In genomic region chr2:17715149-17715767, GRCm38 (mm10) we compare ENCODE assay signal across 21 mouse cellular contexts. TPM values are rescaled to one million over a fixed set of nuclear protein-coding genes. Genes with fewer than 3 reads are reported as not detected.
DNase-seq lines count a peak whose midpoint lies in the region; ATAC-seq lines count a peak whose summit lies in the region.
"Had no signal": no experiment of that assay in that cellular context is flagged by ENCODE, and none has a peak within 500 bp of the region (broad histone marks: within the 10 kb centered on the region; RNA-seq: fewer than 3 reads in every experiment).

No protein-coding gene starts in this region.

- DNase-seq in frontal cortex, adult 2 months (ENCODE audit: extremely low spot score in 1 of 2, low spot score in 1 of 2): peak; percentile 20 to 45
- no peak for DNase-seq in frontal cortex, postnatal 10 days (ENCODE audit: low spot score in 2 of 2)
- no peak for DNase-seq in midbrain, embryonic 14.5 days
- peak; percentile 86 for DNase-seq in lung, postnatal 25 days (ENCODE audit: low spot score)
- no peak for DNase-seq in adrenal gland, adult 8-10 months
- DNase-seq in kidney, postnatal 36 days: no peak
- DNase-seq: adrenal gland, postnatal 14 days; cerebellum, adult 18-20 months; gastrocnemius, postnatal 14 days; heart, postnatal 10 days had no signal

- no peaks in the 10 kb centered on the region for H3K36me3 ChIP-seq in midbrain, embryonic 13.5 days
- H3K36me3 ChIP-seq in midbrain, embryonic 14.5 days (ENCODE audit: control insufficient read depth, insufficient read depth, low read length): no peaks in the 10 kb centered on the region
- H3K36me3 ChIP-seq in limb, embryonic 12.5 days: no peaks in the 10 kb centered on the region
- H3K36me3 ChIP-seq: forebrain, embryonic 15.5 days; heart, embryonic 10.5 days; hindbrain, embryonic 12.5 days; kidney, embryonic 15.5 days; liver, embryonic 15.5 days; neural tube, embryonic 13.5 days had no signal

- WGBS in midbrain, embryonic 13.5 days: 80% methylated on average over 9 of the region's 9 CpGs
- 87% methylated on average over 9 of the region's 9 CpGs for WGBS in midbrain, embryonic 14.5 days
- 48% methylated on average over 9 of the region's 9 CpGs for WGBS in limb, embryonic 12.5 days

- H3K27me3 ChIP-seq in midbrain, embryonic 13.5 days: no peaks in the 10 kb centered on the region
- no peaks in the 10 kb centered on the region for H3K27me3 ChIP-seq in midbrain, embryonic 14.5 days (ENCODE audit: control insufficient read depth, insufficient read depth, low read length)
- no peaks in the 10 kb centered on the region for H3K27me3 ChIP-seq in limb, embryonic 12.5 days
- H3K27me3 ChIP-seq: CH12.LX; forebrain, embryonic 15.5 days; hindbrain, embryonic 12.5 days; kidney, embryonic 15.5 days; liver, embryonic 15.5 days; neural tube, embryonic 13.5 days had no signal

- H3K9me3 ChIP-seq in midbrain, embryonic 13.5 days: peaks cover 4% of the 10 kb centered on the region; the same call in 1 of the 2 replicates
- peaks cover 6% of the 10 kb centered on the region; the same call in 1 of the 2 replicates for H3K9me3 ChIP-seq in midbrain, embryonic 14.5 days (ENCODE audit: control insufficient read depth, low read length)
- H3K9me3 ChIP-seq in limb, embryonic 12.5 days: peaks cover 5% of the 10 kb centered on the region; the same call in 1 of the 2 replicates
- H3K9me3 ChIP-seq: forebrain, embryonic 15.5 days; heart, embryonic 10.5 days; hindbrain, embryonic 12.5 days; kidney, embryonic 15.5 days; liver, embryonic 15.5 days; neural tube, embryonic 13.5 days had no signal

- H3K27ac ChIP-seq in midbrain, embryonic 13.5 days: no peak overlapping the region
- H3K27ac ChIP-seq in midbrain, embryonic 14.5 days (replicated peaks; ENCODE audit: low read depth, low read length): no peak overlapping the region
- H3K27ac ChIP-seq in limb, embryonic 12.5 days: no peak overlapping the region
- H3K27ac ChIP-seq: forebrain, embryonic 15.5 days; heart, embryonic 10.5 days; hindbrain, embryonic 12.5 days; kidney, embryonic 15.5 days; liver, embryonic 15.5 days; neural tube, embryonic 13.5 days had no signal

- H3K4me1 ChIP-seq in midbrain, embryonic 13.5 days (replicated peaks): no peaks in the 10 kb centered on the region
- no peaks in the 10 kb centered on the region for H3K4me1 ChIP-seq in midbrain, embryonic 14.5 days (ENCODE audit: control insufficient read depth, insufficient read depth, low read length)
- 0 out of 2 replicates have a peak, but pooled peaks cover 3% of the 10 kb centered on the region for H3K4me1 ChIP-seq in limb, embryonic 12.5 days (replicated peaks)
- H3K4me1 ChIP-seq: forebrain, embryonic 15.5 days; hindbrain, embryonic 12.5 days; kidney, embryonic 15.5 days; liver, embryonic 15.5 days had no signal

- no peak overlapping the region for H3K4me2 ChIP-seq in midbrain, embryonic 13.5 days (replicated peaks)
- H3K4me2 ChIP-seq in midbrain, embryonic 14.5 days (ENCODE audit: low read length): no peak overlapping the region
- H3K4me2 ChIP-seq in limb, embryonic 12.5 days: no peak overlapping the region
- H3K4me2 ChIP-seq: forebrain, embryonic 15.5 days; hindbrain, embryonic 12.5 days; kidney, embryonic 15.5 days; liver, embryonic 15.5 days; neural tube, embryonic 13.5 days had no signal

- peak; percentile 48; the same call in 1 of the 2 replicates for ATAC-seq in midbrain, embryonic 13.5 days
- no peak for ATAC-seq in midbrain, embryonic 14.5 days (ENCODE audit: low FRiP score, low TSS enrichment)
- ATAC-seq in limb, embryonic 12.5 days (ENCODE audit: insufficient number of reproducible peaks, insufficient read depth, low FRiP score, low TSS enrichment, low read depth): peak; percentile 47; the same call in 1 of the 2 replicates
- ATAC-seq: inflammation-experienced regulatory T-cells, adult 6 months had no signal

- H3K4me3 ChIP-seq in midbrain, embryonic 13.5 days (replicated peaks): no peak overlapping the region
- no peak overlapping the region for H3K4me3 ChIP-seq in midbrain, embryonic 14.5 days (replicated peaks; ENCODE audit: low read depth, low read length)
- H3K4me3 ChIP-seq in limb, embryonic 12.5 days (replicated peaks): no peak overlapping the region
- H3K4me3 ChIP-seq: erythroblast, embryonic 14.5 days; forebrain, embryonic 15.5 days; heart, embryonic 10.5 days; hindbrain, embryonic 12.5 days; kidney, embryonic 15.5 days; liver, embryonic 15.5 days; neural tube, embryonic 13.5 days had no signal

- no peak overlapping the region for H3K9ac ChIP-seq in midbrain, embryonic 13.5 days (replicated peaks)
- no peak overlapping the region for H3K9ac ChIP-seq in midbrain, embryonic 14.5 days (replicated peaks; ENCODE audit: low read length)
- no peak overlapping the region for H3K9ac ChIP-seq in limb, embryonic 12.5 days (replicated peaks)
- H3K9ac ChIP-seq: forebrain, embryonic 15.5 days; hindbrain, embryonic 12.5 days; kidney, embryonic 15.5 days; liver, embryonic 15.5 days; neural tube, embryonic 13.5 days had no signal

RNA-seq across cellular contexts. Expression of gene Nebl, which starts 16.0 kb away (rescaled TPM):
- 42.5 and 47.8 TPM in 2 replicates for polyA plus RNA-seq in frontal cortex, adult 2 months (2012; rRNA removed)
- 5.3 and 5.4 TPM in 2 replicates for polyA plus RNA-seq in midbrain, embryonic 13.5 days (2015; fragmentation: Nextera tagmentation; extraction: Ambion mirVana)
- 6.7 and 7.0 TPM in 2 replicates for polyA plus RNA-seq in midbrain, embryonic 14.5 days (2014; fragmentation: Nextera tagmentation; extraction: Ambion mirVana)
- polyA plus RNA-seq in limb, embryonic 12.5 days (2016; fragmentation: Nextera tagmentation; extraction: Ambion mirVana): 10.4 and 11.7 TPM in 2 replicates
- total RNA-seq in adrenal gland, adult 8-10 months (2022): 10 to 100 TPM in 2 of 4 experiments, 1 to 10 TPM in 2; 6.9 to 13.0 (median 10.0) TPM

Comparison
In these comparisons a context has a peak if more than half of its experiments do, and no peak if none do; other contexts are left out.
1. DNase-seq: peak in frontal cortex, adult 2 months (2 of 2) and lung, postnatal 25 days (single experiment); none in frontal cortex, postnatal 10 days (0 of 2), midbrain, embryonic 14.5 days (single experiment), adrenal gland, adult 8-10 months (single experiment) and kidney, postnatal 36 days (0 of 2).